Mouse (Mus musculus) neural tube, embryonic 15.5 days (tissue): Measurements from ENCODE around the gene Gm11060. TPM values are rescaled to one million over a fixed set of nuclear protein-coding genes. Genes with fewer than 3 reads are reported as not detected.

ENCODE experiments used
- ATAC-seq: fragments of 200-750 bp; cut with Nextera tagmentation; 2 replicates; pipeline ENCODE4 v1.8.0; 2017; ENCODE audit warnings: mild to moderate bottlenecking, moderate TSS enrichment, moderate library complexity; ENCODE audit not compliant: low FRiP score
- H3K27ac ChIP-seq: fragments of 300-500 bp; sonication (generic); replicated peaks from 2 replicates; pipeline ENCODE4 v1.5.1; 2015; ENCODE audit warnings: mild to moderate bottlenecking, inconsistent platforms
- H3K27me3 ChIP-seq: fragments of 300-500 bp; sonication (generic); replicated peaks from 2 replicates; pipeline ENCODE4 v1.6.1; 2015; ENCODE audit warnings: inconsistent platforms
- H3K36me3 ChIP-seq: fragments of 300-500 bp; sonication (generic); 2 replicates; pipeline ENCODE4 v1.6.1; 2015; ENCODE audit warnings: inconsistent platforms
- H3K4me1 ChIP-seq: fragments of 300-500 bp; sonication (generic); 2 replicates; pipeline ENCODE4 v1.6.1; 2015; ENCODE audit warnings: inconsistent platforms
- H3K4me2 ChIP-seq: fragments of 300-500 bp; sonication (generic); 2 replicates; pipeline ENCODE4 v1.6.1; 2015; ENCODE audit warnings: inconsistent platforms, mild to moderate bottlenecking, moderate library complexity
- H3K4me3 ChIP-seq: fragments of 300-500 bp; sonication (generic); replicated peaks from 2 replicates; pipeline ENCODE4 v1.5.1; 2015; ENCODE audit warnings: mild to moderate bottlenecking, inconsistent platforms
- H3K9ac ChIP-seq: fragments of 300-500 bp; sonication (generic); replicated peaks from 2 replicates; pipeline ENCODE4 v1.6.1; 2015; ENCODE audit warnings: mild to moderate bottlenecking, inconsistent platforms
- H3K9me3 ChIP-seq: fragments of 300-500 bp; sonication (generic); replicated peaks from 2 replicates; pipeline ENCODE4 v1.6.1; 2016; ENCODE audit warnings: inconsistent platforms
- WGBS: fragments of 180-500 bp; shearing (Covaris S2); methylation state at CpG from one replicate; pipeline ENCODE4 v1.1.7; 2015; ENCODE audit warnings: mixed read lengths; 5-methylcytosine and 5-hydroxymethylcytosine counted together
- polyA plus RNA-seq: library from polyadenylated mRNA; unstranded; fragments of >200 nt; fragmentation: Nextera tagmentation; extraction: Ambion mirVana; gene quantifications from 2 replicates; pipeline ENCODE4 v1.2.1, GENCODE M21; 2015

Gm11060 gene
- polyA plus RNA-seq, 1 experiment from 2014 or later, result not detected

GRCm38 (mm10) chr2:105122216-105122615 lies 30.4 kb downstream of the Gm11060 start:
- Histone ChIP-seq H3K4me3 (no peak overlapping the region), H3K4me2 (no peak overlapping the region), H3K27ac (no peak overlapping the region), H3K9ac (no peak overlapping the region), H3K4me1 (peaks cover 16% of the 10 kb centered on the region), H3K9me3 (no peaks in the 10 kb centered on the region), H3K27me3 (peaks cover 90% of the 10 kb centered on the region), H3K36me3 (no peaks in the 10 kb centered on the region)
- no peak for ATAC-seq
- WGBS, result 3% methylated on average over 8 of the region's 8 CpGs

- 1% methylated on average over 27 of the region's 27 CpGs for WGBS
- no peak for ATAC-seq
- no peaks in the 10 kb centered on the region for H3K36me3 ChIP-seq
- H3K4me2 ChIP-seq, result no peak overlapping the region
- H3K4me3 ChIP-seq, result no peak overlapping the region
- no peaks in the 10 kb centered on the region for H3K9me3 ChIP-seq
- no peak overlapping the region for H3K9ac ChIP-seq
- peaks cover 90% of the 10 kb centered on the region for H3K27me3 ChIP-seq
- H3K27ac ChIP-seq, result no peak overlapping the region
- peaks cover 20% of the 10 kb centered on the region for H3K4me1 ChIP-seq
These were observed 31.1 kb downstream of the Gm11060 start for GRCm38 (mm10) chr2:105122886-105123285.

- no peak overlapping the region for H3K4me3 ChIP-seq
- ATAC-seq, result no peak
- peaks cover 20% of the 10 kb centered on the region for H3K4me1 ChIP-seq
- no peaks in the 10 kb centered on the region for H3K9me3 ChIP-seq
- peaks cover 91% of the 10 kb centered on the region for H3K27me3 ChIP-seq
- no peak overlapping the region for H3K27ac ChIP-seq
- H3K4me2 ChIP-seq, result no peak overlapping the region
- no peak overlapping the region for H3K9ac ChIP-seq
- no peaks in the 10 kb centered on the region for H3K36me3 ChIP-seq
- WGBS, result 2% methylated on average over 8 of the region's 8 CpGs
These were observed 31.6 kb downstream of the Gm11060 start for GRCm38 (mm10) chr2:105123431-105123830.

GRCm38 (mm10) chr2:105123881-105124280 lies 32.1 kb downstream of the Gm11060 start:
- Histone ChIP-seq H3K4me1 (peaks cover 20% of the 10 kb centered on the region), H3K9ac (no peak overlapping the region), H3K4me2 (no peak overlapping the region), H3K27ac (no peak overlapping the region), H3K36me3 (no peaks in the 10 kb centered on the region), H3K4me3 (no peak overlapping the region), H3K27me3 (peaks cover 91% of the 10 kb centered on the region), H3K9me3 (no peaks in the 10 kb centered on the region)
- no peak for ATAC-seq
- under 1% methylated on average over 9 of the region's 9 CpGs for WGBS

- no peak overlapping the region for H3K4me2 ChIP-seq
- 2% methylated on average over 7 of the region's 7 CpGs for WGBS
- no peaks in the 10 kb centered on the region for H3K9me3 ChIP-seq
- no peak overlapping the region for H3K4me3 ChIP-seq
- H3K27me3 ChIP-seq, result peaks cover 91% of the 10 kb centered on the region
- peaks cover 20% of the 10 kb centered on the region for H3K4me1 ChIP-seq
- H3K27ac ChIP-seq, result no peak overlapping the region
- ATAC-seq, result no peak
- no peaks in the 10 kb centered on the region for H3K36me3 ChIP-seq
- no peak overlapping the region for H3K9ac ChIP-seq
These were observed 32.6 kb downstream of the Gm11060 start for GRCm38 (mm10) chr2:105124391-105124790.

GRCm38 (mm10) chr2:105125205-105125604 lies 33.4 kb downstream of the Gm11060 start:
- Histone ChIP-seq H3K36me3 (no peaks in the 10 kb centered on the region), H3K4me3 (no peak overlapping the region), H3K4me1 (peaks cover 20% of the 10 kb centered on the region), H3K4me2 (no peak overlapping the region), H3K9ac (no peak overlapping the region), H3K27ac (no peak overlapping the region), H3K27me3 (peaks cover 91% of the 10 kb centered on the region), H3K9me3 (no peaks in the 10 kb centered on the region)
- 3% methylated on average over 8 of the region's 8 CpGs for WGBS
- ATAC-seq, result no peak

- Histone ChIP-seq H3K9me3 (no peaks in the 10 kb centered on the region), H3K9ac (no peak overlapping the region), H3K27ac (no peak overlapping the region), H3K4me2 (no peak overlapping the region), H3K27me3 (peaks cover 91% of the 10 kb centered on the region), H3K36me3 (no peaks in the 10 kb centered on the region), H3K4me3 (no peak overlapping the region), H3K4me1 (peaks cover 22% of the 10 kb centered on the region)
- ATAC-seq, result no peak
- WGBS, result 1% methylated on average over 15 of the region's 15 CpGs
These were observed 33.8 kb downstream of the Gm11060 start for GRCm38 (mm10) chr2:105125641-105126040.

GRCm38 (mm10) chr2:105126279-105126678 lies 34.5 kb downstream of the Gm11060 start, which contains the start of gene Wt1:
Gene Wt1 (plus strand): TSS chr2:105126529.
- WGBS, result 0% methylated on average over 25 of the region's 25 CpGs
- Histone ChIP-seq H3K9me3 (no peaks in the 10 kb centered on the region), H3K36me3 (no peaks in the 10 kb centered on the region), H3K27ac (no peak within 1 kb of the TSS), H3K4me2 (peak within 1 kb of the TSS; percentile 40), H3K4me3 (peak within 1 kb of the TSS; percentile 27), H3K27me3 (peaks cover 91% of the 10 kb centered on the region), H3K9ac (no peak within 1 kb of the TSS), H3K4me1 (peaks cover 24% of the 10 kb centered on the region)
- ATAC-seq, result 0 out of 2 replicates have a peak, but pooled peaks have one; percentile 9

- 0 out of 2 replicates have a peak, but pooled peaks have one; percentile 4 for ATAC-seq
These were observed 35.1 kb downstream of the Gm11060 start for GRCm38 (mm10) chr2:105126691-105127530.

GRCm38 (mm10) chr2:105127531-105128480 lies 36.0 kb downstream of the Gm11060 start:
- H3K4me3 ChIP-seq, result no peak overlapping the region

More at GRCm38 (mm10) chr2:105126691-105127530, 35.1 kb downstream of the Gm11060 start:
- H3K4me3 ChIP-seq, result peak overlapping the region; percentile 27
- no peaks in the 10 kb centered on the region for H3K36me3 ChIP-seq
- H3K4me2 ChIP-seq, result peak overlapping the region; percentile 40
- H3K9ac ChIP-seq, result no peak overlapping the region
- H3K4me1 ChIP-seq, result peaks cover 24% of the 10 kb centered on the region
- under 1% methylated on average over 80 of the region's 92 CpGs for WGBS
- H3K9me3 ChIP-seq, result no peaks in the 10 kb centered on the region
- H3K27ac ChIP-seq, result no peak overlapping the region
- peaks cover 93% of the 10 kb centered on the region for H3K27me3 ChIP-seq

GRCm38 (mm10) chr2:105128564-105128963 lies 36.7 kb downstream of the Gm11060 start:
- Histone ChIP-seq H3K4me1 (peaks cover 19% of the 10 kb centered on the region), H3K36me3 (no peaks in the 10 kb centered on the region), H3K9ac (no peak overlapping the region), H3K4me2 (no peak overlapping the region), H3K4me3 (no peak overlapping the region), H3K9me3 (no peaks in the 10 kb centered on the region), H3K27me3 (peaks cover 95% of the 10 kb centered on the region), H3K27ac (no peak overlapping the region)
- WGBS, result 3% methylated on average over 12 of the region's 12 CpGs
- no peak for ATAC-seq

More at GRCm38 (mm10) chr2:105127531-105128480, 36.0 kb downstream of the Gm11060 start:
- 1% methylated on average over 52 of the region's 52 CpGs for WGBS
- Histone ChIP-seq H3K9me3 (no peaks in the 10 kb centered on the region), H3K36me3 (no peaks in the 10 kb centered on the region), H3K9ac (no peak overlapping the region), H3K27ac (no peak overlapping the region), H3K4me2 (peak overlapping the region; percentile 40; the same call in 1 of the 2 replicates), H3K4me1 (peaks cover 25% of the 10 kb centered on the region), H3K27me3 (peaks cover 95% of the 10 kb centered on the region)
- ATAC-seq, result no peak
